Mouse (Mus musculus): ENCODE measurements at regions not wholly inside any gene's neighbourhood (a gene's known extent, or its start where the extent isn't known, plus 50 kb on each side); places are given as distances from the start of the nearest gene placed in this dataset.
"Not testable (repeated sequence)": the region's sequence is repeated elsewhere in the genome, so short reads cannot be mapped to it uniquely, and the experiment has no call there.

DNA sequence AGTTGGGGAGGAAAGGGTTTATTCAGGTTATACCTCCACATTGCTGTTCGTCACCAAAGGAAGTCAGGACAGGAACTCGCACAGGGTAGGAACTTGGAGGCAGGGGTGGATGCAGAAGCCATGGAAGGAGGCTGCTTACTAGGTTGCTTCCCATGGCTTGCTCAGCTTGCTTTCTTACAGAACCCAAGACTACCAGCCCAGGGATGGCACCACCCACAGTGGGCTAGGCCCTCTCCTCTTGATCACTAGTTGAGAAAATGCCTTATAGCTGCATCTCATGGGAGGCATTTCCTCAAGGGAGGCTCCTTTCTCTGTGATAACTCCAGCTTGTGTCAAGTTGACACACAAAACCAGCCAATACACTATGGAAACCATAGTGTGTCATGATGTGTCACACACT, 66.8 kb upstream of the Pax1 start:
- not testable (repeated sequence) for TF ChIP-seq CTCF (conservative IDR thresholded peaks at IDR 0.05; ENCODE audit: low read length); POU5F1 (IDR thresholded peaks at IDR 0.05; ENCODE audit: borderline replicate concordance, low read length); NANOG (IDR thresholded peaks at IDR 0.05; ENCODE audit: borderline replicate concordance, low read length)
